Mouse (Mus musculus) stomach, postnatal 0 days (tissue): ENCODE measurements at regions not wholly inside any gene's neighbourhood (a gene's known extent, or its start where the extent isn't known, plus 50 kb on each side); places are given as distances from the start of the nearest gene placed in this dataset.

Experiments
- ATAC-seq: fragments of 200-750 bp; cut with Nextera tagmentation; 2 replicates; pipeline ENCODE4 v1.8.0; 2017; ENCODE audit not compliant: low FRiP score, low TSS enrichment
- DNase-seq: peaks from one replicate; pipeline ENCODE4 v3.0.0-alpha.2; 2016; ENCODE audit warnings: low spot score
- H3K27ac ChIP-seq: fragments of 300-500 bp; sonication (generic); replicated peaks from 2 replicates; pipeline ENCODE4 v1.5.1; 2014; ENCODE audit warnings: mild to moderate bottlenecking, control low read depth
- H3K27me3 ChIP-seq: fragments of 300-500 bp; sonication (generic); 2 replicates; pipeline ENCODE4 v1.6.1; 2014; ENCODE audit warnings: low read length; ENCODE audit not compliant: control insufficient read depth, insufficient read depth
- H3K36me3 ChIP-seq: fragments of 300-500 bp; sonication (generic); 2 replicates; pipeline ENCODE4 v1.6.1; 2014; ENCODE audit warnings: low read length, mixed read lengths; ENCODE audit not compliant: control insufficient read depth, insufficient read depth
- H3K4me1 ChIP-seq: fragments of 300-500 bp; sonication (generic); replicated peaks from 2 replicates; pipeline ENCODE4 v1.6.1; 2014; ENCODE audit warnings: antibody characterized with exemption; ENCODE audit not compliant: control insufficient read depth, insufficient read depth
- H3K4me2 ChIP-seq: fragments of 300-500 bp; sonication (generic); replicated peaks from 2 replicates; pipeline ENCODE4 v1.6.1; 2014; ENCODE audit warnings: low read depth, mild to moderate bottlenecking, control low read depth, moderate library complexity
- H3K4me3 ChIP-seq: fragments of 300-500 bp; sonication (generic); 2 replicates; pipeline ENCODE4 v1.5.1; 2014; ENCODE audit warnings: low read depth, low read length, control low read depth
- H3K9ac ChIP-seq: fragments of 300-500 bp; sonication (generic); 2 replicates; pipeline ENCODE4 v1.6.1; 2014; ENCODE audit warnings: mild to moderate bottlenecking, low read length, control low read depth, mixed read lengths
- H3K9me3 ChIP-seq: fragments of 300-500 bp; sonication (generic); 2 replicates; pipeline ENCODE4 v1.6.1; 2016; ENCODE audit warnings: low read length; ENCODE audit not compliant: control insufficient read depth
- CTCF ChIP-seq: IDR thresholded peaks from 2 replicates; pipeline ENCODE4 v1.5.1; 2016; ENCODE audit warnings: antibody characterized with exemption, low read depth, mild to moderate bottlenecking, moderate library complexity
- EP300 ChIP-seq: optimal IDR thresholded peaks from 2 replicates; pipeline ENCODE3; 2016; ENCODE audit warnings: antibody characterized with exemption
- WGBS: fragments of 180-500 bp; shearing (Covaris S2); extraction: QIAGEN DNeasy Blood & Tissue Kit; methylation state at CpG from one replicate; pipeline ENCODE4 v1.1.7; 2014; 5-methylcytosine and 5-hydroxymethylcytosine counted together

DNA sequence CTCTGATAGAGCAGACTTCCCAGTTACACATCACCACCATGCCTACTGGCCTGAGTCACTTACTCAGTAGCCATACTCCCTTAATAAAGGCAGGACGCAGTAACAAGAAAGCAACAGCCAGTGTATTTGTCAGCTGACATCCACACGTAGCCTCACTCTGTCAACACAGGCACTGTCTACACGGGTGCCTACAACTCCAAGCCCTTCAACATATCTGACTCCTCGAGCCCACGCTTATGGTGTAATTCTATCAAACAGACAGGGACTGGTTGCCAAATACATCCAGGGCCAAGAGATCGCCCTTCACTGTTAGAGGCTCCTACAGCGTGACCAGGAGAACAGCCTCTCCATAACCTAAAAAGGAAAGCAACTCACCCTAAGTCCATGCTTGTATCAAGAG lies 188.1 kb upstream of the Spred2 start:
- Histone ChIP-seq H3K4me3 (no peak overlapping the region), H3K27ac (no peak overlapping the region), H3K9me3 (no peaks in the 10 kb centered on the region), H3K9ac (no peak overlapping the region), H3K4me2 (no peak overlapping the region), H3K27me3 (no peaks in the 10 kb centered on the region), H3K36me3 (no peaks in the 10 kb centered on the region), H3K4me1 (0 out of 2 replicates have a peak, but pooled peaks cover 2% of the 10 kb centered on the region)
- ATAC-seq (no peak; the same call in 1 of the 2 replicates), DNase-seq (no peak)
- TF ChIP-seq EP300 (no peak), CTCF (no peak)
- WGBS = 83% methylated on average over 7 of the region's 7 CpGs

DNA sequence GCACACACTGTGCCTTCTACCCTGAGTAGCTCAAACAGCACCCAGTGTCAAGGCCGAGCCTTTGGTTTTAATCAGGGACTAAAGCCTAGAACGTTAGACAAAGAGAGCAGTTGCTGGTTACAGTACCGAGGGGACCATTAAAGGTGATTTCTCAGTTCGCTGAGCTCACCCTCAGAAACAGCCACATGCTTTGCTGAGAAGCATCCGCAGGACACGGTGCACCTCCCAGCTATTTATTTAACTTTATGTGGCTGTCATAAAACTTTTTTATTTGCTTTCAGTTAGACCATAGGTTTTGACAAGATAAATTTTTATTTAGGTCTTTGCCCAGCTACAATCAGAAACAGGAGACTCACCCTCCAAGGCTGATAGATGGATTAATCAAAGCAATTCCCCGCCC lies 187.2 kb upstream of the Spred2 start:
- H3K4me2 ChIP-seq = no peak overlapping the region
- no peaks in the 10 kb centered on the region for H3K36me3 ChIP-seq
- no peaks in the 10 kb centered on the region for H3K27me3 ChIP-seq
- H3K4me1 ChIP-seq = 0 out of 2 replicates have a peak, but pooled peaks cover 2% of the 10 kb centered on the region
- ATAC-seq (no peak), DNase-seq (no peak)
- TF ChIP-seq CTCF = no peak
- TF ChIP-seq EP300 = no peak
- no peaks in the 10 kb centered on the region for H3K9me3 ChIP-seq
- no peak overlapping the region for H3K4me3 ChIP-seq
- peak overlapping the region; percentile 8 for H3K27ac ChIP-seq
- H3K9ac ChIP-seq = no peak overlapping the region
- WGBS = 45% methylated on average over 7 of the region's 7 CpGs

DNA sequence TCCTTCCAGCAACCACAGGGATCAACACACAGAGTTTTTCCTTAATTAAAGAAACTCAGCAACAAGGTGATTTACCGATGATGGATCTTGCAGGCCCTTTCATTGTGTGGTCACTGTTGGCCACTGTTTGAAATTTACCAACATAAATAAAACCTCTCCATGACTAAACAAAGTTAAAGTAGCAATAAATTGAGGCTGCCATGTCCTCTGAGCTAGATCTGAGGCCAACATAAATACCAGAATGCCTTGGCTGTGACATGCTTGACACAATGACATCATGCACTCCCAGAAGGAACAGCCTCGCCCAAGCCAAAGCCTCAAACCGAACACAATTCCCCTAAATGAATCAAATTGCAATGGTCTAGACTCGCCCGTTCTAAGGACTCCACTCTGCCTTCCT lies 186.8 kb upstream of the Spred2 start:
- DNase-seq = no peak
- 27% methylated on average over 5 of the region's 5 CpGs for WGBS
- peak; percentile 47; the same call in 1 of the 2 replicates for ATAC-seq
- H3K9ac ChIP-seq = no peak overlapping the region
- peak overlapping the region; percentile 8 for H3K27ac ChIP-seq
- H3K27me3 ChIP-seq = no peaks in the 10 kb centered on the region
- H3K4me3 ChIP-seq = no peak overlapping the region
- TF ChIP-seq CTCF (no peak), EP300 (no peak)
- no peaks in the 10 kb centered on the region for H3K9me3 ChIP-seq
- H3K4me2 ChIP-seq = no peak overlapping the region
- 0 out of 2 replicates have a peak, but pooled peaks cover 2% of the 10 kb centered on the region for H3K4me1 ChIP-seq
- no peaks in the 10 kb centered on the region for H3K36me3 ChIP-seq

DNA sequence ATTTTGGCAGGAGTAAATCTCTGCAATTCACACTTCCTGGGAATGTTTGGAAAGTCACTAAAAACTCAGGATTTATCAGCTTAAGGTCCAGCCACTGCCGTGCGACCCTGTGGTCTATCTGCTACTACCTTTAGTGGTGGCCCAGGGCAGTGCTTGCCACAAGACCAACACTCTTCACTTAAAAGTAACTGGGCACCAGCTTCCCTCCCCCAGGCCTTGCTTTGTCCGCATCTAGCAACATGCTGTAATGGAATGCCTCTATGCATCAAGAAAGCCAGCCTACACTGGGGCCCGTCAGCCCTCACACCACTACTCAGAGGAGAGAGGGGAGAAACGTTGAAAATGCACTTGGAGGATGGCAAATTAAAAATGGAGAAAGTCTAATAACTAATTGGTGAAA lies 186.4 kb upstream of the Spred2 start:
- no peak for ATAC-seq
- no peak overlapping the region for H3K4me2 ChIP-seq
- 0 out of 2 replicates have a peak, but pooled peaks cover 2% of the 10 kb centered on the region for H3K4me1 ChIP-seq
- H3K9me3 ChIP-seq = no peaks in the 10 kb centered on the region
- WGBS = 51% methylated on average over 5 of the region's 5 CpGs
- peak overlapping the region; percentile 67; the same call in 1 of the 2 replicates for H3K27ac ChIP-seq
- H3K9ac ChIP-seq = no peak overlapping the region
- no peak for TF ChIP-seq EP300
- TF ChIP-seq CTCF = no peak
- H3K4me3 ChIP-seq = no peak overlapping the region
- no peaks in the 10 kb centered on the region for H3K27me3 ChIP-seq
- no peaks in the 10 kb centered on the region for H3K36me3 ChIP-seq
- no peak for DNase-seq

DNA sequence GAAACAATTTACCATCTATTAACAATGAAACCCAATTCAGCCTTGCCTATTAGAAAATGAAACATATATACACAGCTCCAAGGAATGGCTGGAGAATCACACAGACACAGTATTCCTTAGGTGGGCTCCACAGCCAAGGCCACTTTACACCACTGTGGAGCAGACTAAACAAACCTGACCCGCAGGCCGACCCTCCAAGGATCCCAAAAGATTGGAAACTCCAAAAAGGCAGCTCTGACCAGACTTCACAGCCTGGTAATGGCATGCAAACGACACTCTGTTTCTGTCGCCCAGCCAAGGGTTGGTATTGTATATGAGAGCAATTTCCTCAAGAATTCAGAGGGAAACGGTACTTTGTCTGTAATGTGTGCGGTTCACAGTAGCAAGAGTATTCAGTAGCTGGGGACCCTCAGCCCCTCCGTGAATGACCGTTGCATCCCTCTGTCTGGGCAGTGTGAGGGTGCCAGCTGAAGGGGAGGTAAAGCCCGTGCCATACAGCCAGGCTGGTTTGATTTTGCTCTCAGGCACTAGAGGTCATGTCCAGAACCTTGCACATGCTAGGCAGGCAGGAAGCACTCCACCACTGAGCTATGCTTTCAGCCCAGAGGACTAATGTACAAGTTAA lies 184.5 kb upstream of the Spred2 start:
- Histone ChIP-seq H3K4me1 (0 out of 2 replicates have a peak, but pooled peaks cover 2% of the 10 kb centered on the region), H3K36me3 (no peaks in the 10 kb centered on the region), H3K4me2 (no peak overlapping the region), H3K4me3 (no peak overlapping the region), H3K9me3 (no peaks in the 10 kb centered on the region), H3K27ac (no peak overlapping the region), H3K9ac (no peak overlapping the region), H3K27me3 (no peaks in the 10 kb centered on the region)
- whole genome bisulfite sequencing = 46% methylated on average over 9 of the region's 9 CpGs
- ATAC-seq (no peak), DNase-seq (no peak)
- no peak for TF ChIP-seq EP300
- no peak for TF ChIP-seq CTCF

DNA sequence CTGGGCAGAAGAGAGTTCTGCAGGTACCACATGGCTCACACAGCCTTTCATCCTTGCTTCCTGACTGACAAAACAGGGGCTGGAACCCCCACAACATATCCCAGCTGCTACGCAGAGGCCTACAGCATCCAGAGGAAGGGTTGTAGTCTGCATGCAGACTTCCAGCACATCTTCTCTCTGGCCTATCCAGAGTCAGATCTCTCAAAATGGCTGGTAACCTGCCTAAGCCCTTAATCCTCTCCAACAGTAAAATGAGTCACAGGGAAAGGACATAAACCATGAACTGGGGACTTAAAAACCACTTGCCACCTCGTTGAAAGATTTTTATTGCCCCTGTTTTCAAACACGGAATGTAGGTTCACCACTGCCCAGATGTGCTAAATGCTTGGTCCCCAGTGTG lies 183.6 kb upstream of the Spred2 start:
- 0 out of 2 replicates have a peak, but pooled peaks cover 2% of the 10 kb centered on the region for H3K4me1 ChIP-seq
- WGBS = 73% methylated on average over 3 of the region's 3 CpGs
- no peak for DNase-seq
- H3K4me2 ChIP-seq = no peak overlapping the region
- no peak overlapping the region for H3K4me3 ChIP-seq
- H3K9ac ChIP-seq = no peak overlapping the region
- no peaks in the 10 kb centered on the region for H3K36me3 ChIP-seq
- no peaks in the 10 kb centered on the region for H3K27me3 ChIP-seq
- H3K27ac ChIP-seq = no peak overlapping the region
- no peaks in the 10 kb centered on the region for H3K9me3 ChIP-seq
- no peak for ATAC-seq
- no peak for TF ChIP-seq EP300
- no peak for TF ChIP-seq CTCF
